Mouse (Mus musculus) lung, embryonic 16.5 days (tissue): ENCODE data around the gene Gm28635. TPM values are rescaled to one million over a fixed set of nuclear protein-coding genes. Genes with fewer than 3 reads are reported as not detected.

ENCODE experiments used
- ATAC-seq: fragments of 200-750 bp; cut with Nextera tagmentation; 2 replicates; pipeline ENCODE4 v1.8.0; 2017; ENCODE audit warnings: low read depth, mild to moderate bottlenecking, moderate library complexity
- H3K27ac ChIP-seq: fragments of 300-500 bp; sonication (generic); 2 replicates; pipeline ENCODE4 v1.5.1; 2014; ENCODE audit warnings: mild to moderate bottlenecking, control low read depth, low read length
- H3K27me3 ChIP-seq: fragments of 300-500 bp; sonication (generic); 2 replicates; pipeline ENCODE4 v1.6.1; 2014; ENCODE audit warnings: low read depth, low read length, mixed read lengths; ENCODE audit not compliant: control insufficient read depth, insufficient read depth
- H3K36me3 ChIP-seq: fragments of 300-500 bp; sonication (generic); 2 replicates; pipeline ENCODE4 v1.6.1; 2014; ENCODE audit warnings: low read length; ENCODE audit not compliant: control insufficient read depth, insufficient read depth
- H3K4me1 ChIP-seq: fragments of 300-500 bp; sonication (generic); replicated peaks from 2 replicates; pipeline ENCODE4 v1.6.1; 2014; ENCODE audit warnings: low read length, mixed read lengths; ENCODE audit not compliant: control insufficient read depth, insufficient read depth
- H3K4me2 ChIP-seq: fragments of 300-500 bp; sonication (generic); 2 replicates; pipeline ENCODE4 v1.6.1; 2014; ENCODE audit warnings: low read depth, low read length, control low read depth
- H3K4me3 ChIP-seq: fragments of 300-500 bp; sonication (generic); 2 replicates; pipeline ENCODE4 v1.5.1; 2014; ENCODE audit warnings: mild to moderate bottlenecking, low read length, control low read depth
- H3K9ac ChIP-seq: fragments of 300-500 bp; sonication (generic); 2 replicates; pipeline ENCODE4 v1.6.1; 2014; ENCODE audit warnings: low read length, control low read depth
- H3K9me3 ChIP-seq: fragments of 300-500 bp; sonication (generic); 2 replicates; pipeline ENCODE4 v1.6.1; 2016; ENCODE audit warnings: low read length; ENCODE audit not compliant: control insufficient read depth
- WGBS: fragments of 180-500 bp; shearing (Covaris S2); extraction: QIAGEN DNeasy Blood & Tissue Kit; methylation state at CpG from one replicate; pipeline ENCODE4 v1.1.7; 2014; 5-methylcytosine and 5-hydroxymethylcytosine counted together
- polyA plus RNA-seq: library from polyadenylated mRNA; unstranded; fragments of >200 nt; fragmentation: Nextera tagmentation; extraction: Ambion mirVana; gene quantifications from 2 replicates; pipeline ENCODE4 v1.2.1, GENCODE M21; 2015

Gene Gm28635
- polyA plus RNA-seq, 1 experiment from 2014 or later = not detected

GRCm38 (mm10) chr2:84648369-84648768, 29.5 kb downstream of the Gm28635 start:
- Histone ChIP-seq H3K27me3 (no peaks in the 10 kb centered on the region), H3K4me3 (peak overlapping the region; percentile 52), H3K4me2 (peak overlapping the region; percentile 68), H3K4me1 (peaks cover 19% of the 10 kb centered on the region), H3K27ac (peak overlapping the region; percentile 50; the same call in 1 of the 2 replicates), H3K9me3 (no peaks in the 10 kb centered on the region), H3K36me3 (peaks cover 2% of the 10 kb centered on the region; the same call in 1 of the 2 replicates), H3K9ac (peak overlapping the region; percentile 67)
- ATAC-seq = no peak
- WGBS = 13% methylated on average over 6 of the region's 6 CpGs

GRCm38 (mm10) chr2:84647051-84647568, 30.7 kb downstream of the Gm28635 start:
- Histone ChIP-seq H3K27me3 (no peaks in the 10 kb centered on the region), H3K9me3 (no peaks in the 10 kb centered on the region), H3K4me1 (peaks cover 22% of the 10 kb centered on the region), H3K36me3 (peaks cover 4% of the 10 kb centered on the region), H3K27ac (no peak overlapping the region; the same call in 1 of the 2 replicates), H3K9ac (no peak overlapping the region), H3K4me2 (peak overlapping the region; percentile 68), H3K4me3 (peak overlapping the region; percentile 52)
- WGBS = 82% methylated on average over 6 of the region's 6 CpGs
- no peak for ATAC-seq

- Histone ChIP-seq H3K4me2 (no peak overlapping the region), H3K36me3 (peaks cover 6% of the 10 kb centered on the region), H3K27ac (no peak overlapping the region), H3K4me3 (no peak overlapping the region), H3K27me3 (no peaks in the 10 kb centered on the region), H3K4me1 (peaks cover 30% of the 10 kb centered on the region), H3K9ac (no peak overlapping the region), H3K9me3 (no peaks in the 10 kb centered on the region)
- ATAC-seq = no peak
- 44% methylated on average over 1 of the region's 1 CpGs for WGBS
These were observed 31.7 kb downstream of the Gm28635 start for GRCm38 (mm10) chr2:84646138-84646537.

- H3K27ac ChIP-seq = peak overlapping the region; percentile 12; the same call in 1 of the 2 replicates
- H3K27me3 ChIP-seq = no peaks in the 10 kb centered on the region
- H3K4me1 ChIP-seq = peaks cover 63% of the 10 kb centered on the region
- H3K9ac ChIP-seq = no peak overlapping the region
- peaks cover 4% of the 10 kb centered on the region for H3K36me3 ChIP-seq
- ATAC-seq = no peak
- no peak overlapping the region for H3K4me3 ChIP-seq
- no peak overlapping the region for H3K4me2 ChIP-seq
- no peaks in the 10 kb centered on the region for H3K9me3 ChIP-seq
These were observed 37.0 kb downstream of the Gm28635 start for GRCm38 (mm10) chr2:84640833-84641232.

GRCm38 (mm10) chr2:84638428-84639220, 39.2 kb downstream of the Gm28635 start:
- no peak for ATAC-seq
- Histone ChIP-seq H3K9me3 (no peaks in the 10 kb centered on the region), H3K4me2 (peak overlapping the region; percentile 50), H3K4me3 (peak overlapping the region; percentile 17; the same call in 1 of the 2 replicates), H3K4me1 (peaks cover 78% of the 10 kb centered on the region), H3K9ac (no peak overlapping the region), H3K36me3 (peaks cover 4% of the 10 kb centered on the region), H3K27me3 (no peaks in the 10 kb centered on the region), H3K27ac (peak overlapping the region; percentile 91)
- 19% methylated on average over 5 of the region's 5 CpGs for WGBS

- no peaks in the 10 kb centered on the region for H3K9me3 ChIP-seq
- peaks cover 85% of the 10 kb centered on the region for H3K4me1 ChIP-seq
- H3K4me2 ChIP-seq = peak overlapping the region; percentile 50
- ATAC-seq = no peak
- H3K4me3 ChIP-seq = peak overlapping the region; percentile 17
- peaks cover 4% of the 10 kb centered on the region for H3K36me3 ChIP-seq
- H3K9ac ChIP-seq = peak overlapping the region; percentile 48; the same call in 1 of the 2 replicates
- H3K27ac ChIP-seq = peak overlapping the region; percentile 91
- 7% methylated on average over 7 of the region's 7 CpGs for WGBS
- H3K27me3 ChIP-seq = no peaks in the 10 kb centered on the region
These were observed 40.2 kb downstream of the Gm28635 start for GRCm38 (mm10) chr2:84637452-84638165.

GRCm38 (mm10) chr2:84636231-84636741, 41.6 kb downstream of the Gm28635 start:
- Histone ChIP-seq H3K4me3 (peak overlapping the region; percentile 20), H3K4me2 (peak overlapping the region; percentile 56)

GRCm38 (mm10) chr2:84635611-84636010, 42.2 kb downstream of the Gm28635 start:
- WGBS = 2% methylated on average over 2 of the region's 2 CpGs
- peak; percentile 94 for ATAC-seq

More at GRCm38 (mm10) chr2:84636231-84636741, 41.6 kb downstream of the Gm28635 start:
- Histone ChIP-seq H3K27ac (peak overlapping the region; percentile 99), H3K27me3 (no peaks in the 10 kb centered on the region), H3K4me1 (peaks cover 82% of the 10 kb centered on the region), H3K36me3 (no peaks in the 10 kb centered on the region), H3K9me3 (no peaks in the 10 kb centered on the region), H3K9ac (peak overlapping the region; percentile 57)
- WGBS = 4% methylated on average over 8 of the region's 8 CpGs
- peak; percentile 16; the same call in 1 of the 2 replicates for ATAC-seq

More at GRCm38 (mm10) chr2:84635611-84636010, 42.2 kb downstream of the Gm28635 start:
- H3K27ac ChIP-seq = peak overlapping the region; percentile 99
- no peaks in the 10 kb centered on the region for H3K36me3 ChIP-seq
- H3K4me3 ChIP-seq = peak overlapping the region; percentile 5; the same call in 1 of the 2 replicates
- no peaks in the 10 kb centered on the region for H3K9me3 ChIP-seq
- H3K4me2 ChIP-seq = peak overlapping the region; percentile 56
- no peaks in the 10 kb centered on the region for H3K27me3 ChIP-seq
- H3K4me1 ChIP-seq = peaks cover 76% of the 10 kb centered on the region
- H3K9ac ChIP-seq = peak overlapping the region; percentile 57
